Mouse (Mus musculus) left cerebral cortex, postnatal 14 days (tissue): ENCODE data around the gene Abcd3. TPM values are rescaled to one million over a fixed set of nuclear protein-coding genes. Genes with fewer than 3 reads are reported as not detected.

ENCODE experiments used
- DNase-seq, 2 experiments: peaks; one replicate each; pipeline ENCODE4 v3.0.0; 2021 to 2022; ENCODE audit warnings: low spot score in 2 of 2, mixed read lengths in 1 of 2
- intact Hi-C: fragments of 180-260 bp; cut with DNase I; formaldehyde crosslinking; loops from one replicate; pipeline ENCODE4 v1.15.1; 2025
- long read RNA-seq, 2 experiments: library from polyadenylated mRNA; stranded (forward); transcript quantifications; one replicate each; pipeline ENCODE4 v2.0.0; 2021
- total RNA-seq, 2 experiments: library from RNA; stranded (reverse); gene quantifications; 2 replicates each; pipeline ENCODE4 v1.2.3; 2021

The Abcd3 gene
- 10 to 100 TPM; 61.5 to 62.8 TPM for total RNA-seq
- long read RNA-seq, experiment 1, transcript Abcd3-201 (23 exons, 3,489 nt): major isoform, 72 of 91 reads
- long read RNA-seq, experiment 1, partial matches to known transcripts: 6 of 91 reads
- long read RNA-seq, experiment 1, other reads (novel, unspliced or antisense): 13 of 91 reads
- long read RNA-seq, experiment 2, transcript Abcd3-201 (23 exons, 3,489 nt): major isoform, 74 of 85 reads
- long read RNA-seq, experiment 2, partial matches to known transcripts: 3 of 85 reads
- long read RNA-seq, experiment 2, other reads (novel, unspliced or antisense): 8 of 85 reads

DNA sequence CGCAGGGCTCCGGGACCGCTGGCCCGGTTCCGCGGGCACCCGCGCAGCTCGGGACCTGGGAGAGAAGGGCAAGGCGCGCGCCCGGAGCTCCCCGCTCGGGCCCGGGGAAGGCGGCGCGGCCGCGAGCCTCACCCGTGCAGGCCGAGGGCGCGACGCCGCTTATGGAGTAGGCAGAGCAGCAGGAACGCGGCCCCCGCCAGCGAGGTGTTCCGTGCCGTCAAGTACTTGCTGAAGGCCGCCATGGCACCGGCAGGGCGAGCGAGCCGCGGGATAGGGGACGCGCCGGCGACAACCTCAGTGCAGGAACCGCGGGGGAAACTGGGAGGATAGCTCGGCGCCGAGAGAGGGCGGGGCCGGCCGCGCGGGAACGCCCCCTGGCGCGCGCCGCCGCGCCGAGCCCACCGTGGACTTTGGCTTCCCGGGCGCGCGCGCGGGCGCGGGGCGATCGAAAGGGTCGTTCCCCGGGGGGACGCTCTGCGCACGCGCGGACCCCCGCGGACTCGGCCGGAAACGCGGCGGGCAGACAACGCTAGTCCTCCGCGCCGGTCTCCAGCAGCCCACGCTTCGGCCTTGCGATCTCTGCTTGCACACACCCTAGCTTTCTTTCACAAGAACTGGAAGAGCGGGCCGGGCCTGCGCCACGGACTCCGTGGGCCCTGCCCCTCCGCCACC is at the start of gene Abcd3:
Gene Abcd3 (minus strand): TSS at position 426 of the 672 bp plus-strand sequence.
- peak; percentile 79 to 84 for DNase-seq
- intact Hi-C loops: loop anchor here (5.0 kb wide), 1 partner anchor 38 kb away; no protein-coding TSS in a partner anchor

DNA sequence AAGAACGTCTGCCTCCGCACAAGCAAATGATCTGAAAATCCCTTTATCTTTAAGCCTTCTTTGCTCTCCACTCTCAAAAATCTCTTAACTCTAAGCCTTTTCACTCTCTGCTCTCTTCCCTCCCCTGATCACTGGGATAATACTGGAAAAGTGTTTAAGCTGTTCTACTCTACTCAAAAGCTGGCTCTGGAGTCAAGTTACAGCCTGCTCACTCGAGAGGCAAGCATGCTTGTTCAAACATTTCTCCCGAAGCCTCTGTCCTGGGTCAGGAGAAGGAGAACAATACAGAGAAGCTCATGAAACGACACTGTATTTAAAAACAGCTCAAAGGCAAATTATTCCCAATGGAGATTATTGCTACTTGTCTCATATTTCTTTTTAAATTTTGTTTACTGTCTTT is 44.0 kb upstream of the Abcd3 start:
- intact Hi-C loops: no loop called here
- no peak for DNase-seq

DNA sequence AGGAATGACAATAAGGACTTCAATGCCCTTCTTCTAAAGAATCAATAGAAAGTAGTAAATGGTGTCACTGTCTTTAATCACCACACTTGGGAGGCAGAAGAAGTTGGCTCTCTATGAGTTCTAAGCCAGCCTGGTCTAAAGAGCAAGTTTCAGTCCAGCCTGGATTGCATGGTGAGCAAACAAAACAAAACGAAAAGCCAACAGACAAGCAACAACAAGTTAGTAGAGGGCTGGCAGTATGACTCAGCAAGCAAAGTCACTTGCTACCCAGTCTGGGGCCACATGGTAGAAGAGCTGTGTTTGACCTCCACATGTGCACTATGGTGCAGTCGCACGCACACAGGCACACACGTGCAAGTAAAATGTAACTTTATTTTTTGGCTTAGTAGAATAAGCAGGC is 41.0 kb upstream of the Abcd3 start:
- intact Hi-C loops: no loop called here
- no peak for DNase-seq

DNA sequence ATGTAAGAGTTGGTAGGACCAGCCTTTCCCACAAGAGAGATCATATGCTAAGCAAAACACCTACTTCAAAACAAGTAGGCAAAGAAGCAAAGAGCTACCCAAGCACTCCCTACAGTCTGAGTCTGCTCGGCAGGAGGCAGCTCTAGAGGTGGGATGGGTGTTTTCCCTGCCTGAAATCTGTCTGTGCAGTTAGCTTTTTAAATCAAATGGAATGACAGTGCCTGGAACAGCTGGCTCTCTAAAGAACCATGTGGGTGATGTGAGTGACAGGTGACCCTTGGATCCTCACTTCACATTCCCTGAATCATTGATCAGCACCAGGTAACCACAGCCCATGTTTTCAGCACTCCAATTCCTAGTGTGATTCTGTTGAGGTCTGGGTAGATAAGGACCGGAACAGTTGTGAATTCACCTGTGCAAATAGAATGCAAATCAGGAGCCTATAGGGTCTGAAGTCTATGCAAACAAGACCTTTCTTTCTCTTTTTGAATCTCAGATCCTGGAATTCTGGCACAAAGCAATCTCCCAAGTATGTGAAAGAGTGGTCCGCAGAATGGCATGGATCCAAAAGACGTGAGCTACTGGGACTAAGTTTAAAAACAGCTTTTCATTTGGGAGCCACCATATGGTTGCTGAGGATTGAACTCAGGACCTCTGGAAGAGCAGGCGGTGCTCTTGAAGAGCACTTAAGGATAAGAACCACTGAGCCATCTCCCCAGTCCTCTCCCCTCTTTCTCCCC is 38.8 kb upstream of the Abcd3 start:
- no peak for DNase-seq
- intact Hi-C loops: no loop called here

DNA sequence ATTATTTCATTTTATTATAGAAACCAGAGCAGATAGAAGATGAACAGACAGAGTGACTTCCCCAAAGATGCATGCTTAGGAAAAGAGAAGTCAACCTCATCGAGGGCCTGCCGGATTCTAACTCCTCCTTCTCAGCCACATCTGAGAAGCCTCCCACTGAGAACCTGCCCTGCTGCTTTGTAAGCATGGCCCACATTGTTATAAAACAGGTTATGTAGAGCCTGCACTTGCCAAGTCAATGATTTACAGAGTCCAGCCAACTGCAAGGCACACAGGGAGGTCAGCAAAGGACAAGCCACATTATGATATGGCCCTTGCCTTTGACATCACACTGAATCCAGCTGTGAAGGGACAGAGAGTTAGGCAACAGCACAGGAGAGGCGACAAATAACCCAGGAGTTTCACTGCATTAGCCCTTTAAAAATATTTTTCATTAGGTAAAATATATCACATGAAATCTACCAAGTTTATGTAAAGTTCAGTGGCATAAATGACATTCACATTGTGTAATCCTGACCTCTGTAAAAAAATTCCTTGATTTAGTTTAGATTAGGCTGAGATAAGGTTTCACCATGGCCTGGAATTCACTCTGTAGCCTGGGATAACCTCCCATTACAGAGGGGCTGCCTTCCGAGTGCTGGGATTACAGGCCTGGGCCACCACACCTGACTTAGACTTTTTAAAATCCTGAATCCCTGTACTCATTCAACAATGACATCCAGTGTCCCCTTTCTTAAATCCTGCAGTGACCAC is 37.1 kb upstream of the Abcd3 start:
- intact Hi-C loops: no loop called here

DNA sequence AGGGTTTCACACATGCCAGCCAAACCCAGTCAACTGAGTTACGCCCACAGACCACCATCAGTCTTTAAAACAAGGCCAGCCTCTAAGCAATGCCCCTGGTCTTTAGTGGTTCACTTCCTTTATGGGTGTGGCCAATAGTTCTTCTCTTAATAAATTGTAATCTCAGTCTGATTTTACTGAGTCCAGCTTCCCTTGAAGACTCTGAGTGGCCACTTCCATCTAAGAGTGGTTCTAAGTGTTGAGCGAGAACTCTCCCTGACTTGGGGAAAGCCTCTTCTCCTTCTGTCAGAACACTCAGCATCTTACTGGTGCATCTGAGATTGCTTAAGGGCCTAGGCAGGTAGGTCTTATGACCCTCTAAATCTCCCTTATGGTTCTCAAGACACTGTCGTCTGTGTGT is 35.9 kb upstream of the Abcd3 start:
- intact Hi-C loops: no loop called here
- no peak for DNase-seq

More for the DNA sequence above, 37.1 kb upstream of the Abcd3 start:
- DNase-seq: no peak

DNA sequence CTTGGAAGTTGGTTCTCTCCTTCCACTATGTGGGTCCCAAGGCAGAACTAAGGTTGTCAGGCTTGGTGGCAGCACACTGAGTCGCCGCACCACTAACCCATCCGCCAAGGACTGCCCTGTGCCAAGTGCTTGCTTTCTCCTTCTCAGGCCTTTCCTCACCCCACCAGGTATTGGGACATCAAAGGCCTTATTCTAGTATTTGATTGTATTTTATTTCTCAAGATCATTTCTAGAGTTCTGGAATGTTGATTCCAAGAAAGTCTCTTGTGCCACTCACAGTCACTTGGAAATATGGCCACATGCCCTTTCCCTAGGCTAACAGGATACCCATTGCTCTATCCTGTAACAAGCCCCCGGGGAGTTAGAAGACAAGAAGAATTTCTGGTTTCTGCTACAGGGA is 35.3 kb upstream of the Abcd3 start:
- intact Hi-C loops: no loop called here
- no peak for DNase-seq

DNA sequence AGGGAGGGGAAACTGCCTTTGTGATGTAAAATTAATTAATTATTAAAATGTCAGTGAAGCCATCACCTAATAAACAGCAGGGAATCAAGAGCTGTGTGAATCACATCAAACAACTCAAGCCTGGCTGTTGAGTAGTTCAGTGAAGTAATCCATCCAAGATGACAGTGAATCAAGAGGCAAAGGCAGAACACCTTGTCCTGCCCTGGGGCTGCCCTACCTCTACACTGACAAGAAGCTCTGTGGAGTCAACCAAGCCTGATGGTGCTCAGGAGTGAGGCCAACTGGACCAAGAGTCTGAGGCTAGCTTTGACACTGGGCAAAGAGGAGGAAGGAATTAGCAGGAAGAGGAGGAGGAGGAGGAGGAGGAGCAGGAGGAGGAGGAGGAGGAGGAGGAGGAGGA is 32.2 kb upstream of the Abcd3 start:
- intact Hi-C loops: no loop called here
- DNase-seq: no peak

DNA sequence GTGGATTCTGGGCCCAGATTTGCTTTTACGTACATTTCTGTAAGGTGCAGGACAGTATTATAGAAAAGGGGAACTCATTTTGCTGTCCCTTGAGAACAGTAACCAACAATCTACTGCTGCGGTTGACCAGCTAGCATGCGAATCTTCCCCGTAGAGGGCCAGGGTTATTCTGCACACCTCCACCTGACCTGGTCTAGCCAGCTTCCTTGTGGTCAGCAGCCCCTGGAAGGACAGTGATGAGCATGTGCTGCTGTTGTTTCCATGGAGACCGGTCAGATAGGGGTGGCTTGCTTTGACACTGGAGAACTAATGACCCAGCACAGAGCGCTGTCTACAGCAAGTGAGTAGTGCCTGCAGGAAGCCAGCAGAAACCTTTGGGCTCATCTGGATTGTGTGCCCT is 29.6 kb upstream of the Abcd3 start:
- intact Hi-C loops: no loop called here
- DNase-seq: no peak

DNA sequence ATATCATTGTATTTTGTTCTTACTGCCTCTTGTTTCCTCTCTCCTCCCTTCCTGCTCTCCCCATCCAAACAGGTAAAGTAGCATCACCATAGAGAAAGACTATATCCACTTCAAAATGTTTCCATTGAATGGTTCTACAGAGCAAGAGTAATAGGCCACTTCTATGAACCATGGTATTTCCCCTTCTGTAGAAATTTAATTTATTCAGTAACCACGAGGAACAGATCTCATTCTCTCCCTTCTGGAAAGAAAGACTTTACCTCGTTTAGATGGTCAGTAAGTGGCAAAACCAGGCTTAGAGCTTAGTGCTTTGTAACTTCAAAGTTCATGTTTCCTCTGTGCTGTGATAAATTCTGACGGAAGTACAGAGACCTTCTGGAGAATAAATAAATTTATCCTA is 28.9 kb upstream of the Abcd3 start:
- DNase-seq: no peak
- intact Hi-C loops: no loop called here

DNA sequence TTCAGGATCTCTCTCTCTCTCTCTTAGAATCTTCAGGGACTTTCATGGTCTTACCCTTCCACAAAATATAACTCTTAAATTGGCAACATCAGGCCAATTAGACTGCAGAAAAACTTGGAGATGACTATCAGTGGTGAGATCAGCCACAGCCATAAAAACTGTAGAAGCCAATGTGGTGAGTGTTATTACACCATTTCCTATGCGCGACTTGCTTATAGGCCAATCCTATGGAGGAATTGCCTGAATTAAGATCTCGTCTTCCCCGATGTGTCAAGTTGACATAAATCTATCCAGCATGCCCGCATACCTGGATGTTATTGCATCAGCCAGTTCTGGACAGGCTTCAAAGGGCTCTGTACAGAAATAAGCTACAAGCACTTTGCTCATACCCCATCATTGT is 28.2 kb upstream of the Abcd3 start:
- DNase-seq: no peak
- intact Hi-C loops: no loop called here

DNA sequence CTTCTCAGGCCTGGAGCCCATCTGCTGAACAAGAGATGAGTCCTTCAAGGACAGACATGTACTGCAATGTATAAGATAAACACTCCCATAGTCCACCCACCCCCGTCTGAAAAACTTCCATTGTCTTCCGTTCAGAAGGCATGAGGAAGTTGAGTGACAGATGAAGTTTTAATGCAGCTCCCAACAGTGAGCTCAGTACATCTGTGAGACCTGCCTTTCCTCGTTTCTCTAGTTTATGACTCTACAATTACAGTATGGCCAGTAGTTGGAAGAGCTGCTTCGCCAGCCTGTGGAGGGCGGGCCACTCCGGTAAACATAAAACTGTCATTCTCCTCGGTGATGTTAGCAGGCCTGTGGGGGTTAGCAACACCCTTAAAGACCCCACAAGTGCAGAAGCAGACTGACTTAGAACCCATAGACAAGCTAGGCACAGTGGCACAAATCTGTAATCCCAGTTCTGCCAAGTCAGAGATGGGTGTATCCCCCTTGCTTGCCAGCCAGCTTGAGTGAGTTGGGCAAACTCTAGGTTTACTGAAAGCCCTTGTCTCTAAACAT is 27.3 kb upstream of the Abcd3 start:
- intact Hi-C loops: no loop called here

DNA sequence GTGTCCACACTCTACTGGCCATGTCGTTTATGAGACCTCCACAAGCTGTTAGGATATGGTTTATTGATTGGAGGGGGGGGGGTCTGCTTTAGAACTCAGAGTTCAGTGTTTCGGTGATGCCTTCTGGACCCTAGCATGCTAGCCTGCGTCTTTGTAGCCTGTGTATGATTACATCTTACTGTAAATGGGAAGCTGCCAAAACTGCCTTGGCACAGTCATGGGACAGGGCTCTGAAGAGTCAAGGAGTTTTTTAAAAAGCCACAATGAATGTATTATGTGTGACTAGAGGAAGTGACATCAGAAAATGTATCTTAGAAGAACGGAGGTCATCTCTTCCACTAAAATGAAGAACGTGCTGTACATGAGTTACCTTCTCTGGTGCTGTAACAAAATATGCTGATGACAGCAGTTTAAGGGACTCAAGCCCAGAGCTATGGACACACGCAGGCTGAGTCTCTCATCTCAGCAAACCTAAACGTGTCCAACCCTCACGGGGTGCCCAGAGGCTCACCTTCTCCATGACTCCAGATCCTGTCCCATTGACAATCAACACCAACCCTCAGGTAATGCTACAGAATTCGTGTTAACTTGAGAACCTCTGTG is 26.4 kb upstream of the Abcd3 start:
- intact Hi-C loops: no loop called here
- DNase-seq: no peak

More for the DNA sequence above, 27.3 kb upstream of the Abcd3 start:
- no peak for DNase-seq

DNA sequence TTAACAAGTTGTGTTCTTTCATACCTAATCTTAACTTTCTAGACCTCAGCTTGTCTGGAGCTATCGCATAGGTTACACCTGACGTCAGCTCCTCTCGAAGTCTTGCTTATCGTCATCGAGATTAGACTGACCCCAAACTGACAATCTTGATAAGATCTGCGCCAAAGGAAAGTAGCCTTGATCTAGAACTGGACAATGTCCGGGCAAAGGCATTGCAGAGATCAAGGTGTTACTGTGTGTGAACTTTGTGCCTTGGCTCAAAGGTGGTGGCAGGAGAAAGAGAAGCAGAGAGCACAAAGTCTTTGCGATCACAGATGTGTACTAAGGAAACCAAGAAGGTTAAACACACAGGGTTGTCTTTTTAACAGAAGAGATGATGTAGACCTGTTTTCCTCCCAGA is 25.2 kb upstream of the Abcd3 start:
- no peak for DNase-seq
- intact Hi-C loops: no loop called here

DNA sequence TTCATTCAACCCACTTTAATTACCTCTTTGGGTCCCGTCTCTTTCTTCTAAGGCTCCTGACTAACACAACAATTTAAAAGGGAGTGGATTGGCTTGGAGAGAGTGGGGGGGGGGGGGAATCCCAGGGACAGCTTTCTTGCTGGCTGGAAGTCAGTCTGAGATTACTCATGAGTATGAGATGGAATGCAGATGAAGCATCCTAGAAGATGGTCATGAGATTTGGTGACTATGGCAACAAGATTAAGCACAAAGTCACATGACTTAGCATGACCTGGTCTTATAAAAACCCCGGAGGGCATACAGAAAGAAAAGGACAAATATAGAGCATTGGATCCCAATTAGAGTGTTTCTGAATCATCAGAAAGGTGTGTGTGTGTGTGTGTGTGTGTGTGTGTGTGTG is 19.6 kb upstream of the Abcd3 start:
- DNase-seq: no peak
- intact Hi-C loops: no loop called here

DNA sequence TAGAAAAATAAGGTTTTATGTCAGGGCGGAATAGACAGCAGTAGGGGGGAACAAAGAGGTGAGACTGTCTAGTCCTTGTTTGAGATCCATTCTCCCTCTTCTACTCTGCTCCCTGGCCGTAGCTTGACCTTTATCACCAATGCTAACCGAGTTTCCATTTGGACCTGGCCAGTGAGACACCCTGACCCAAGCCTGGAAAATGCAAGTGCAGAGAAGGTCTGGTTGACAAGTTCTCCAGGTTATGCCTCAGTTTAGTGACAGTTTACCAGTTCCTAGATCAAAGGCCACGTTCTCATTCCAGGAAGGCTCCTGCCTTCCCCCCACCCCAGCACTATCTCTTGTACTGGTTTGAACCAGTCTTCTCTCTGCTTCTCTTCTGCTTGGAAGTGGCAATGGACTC is 19.1 kb upstream of the Abcd3 start:
- intact Hi-C loops: no loop called here
- DNase-seq: no peak

DNA sequence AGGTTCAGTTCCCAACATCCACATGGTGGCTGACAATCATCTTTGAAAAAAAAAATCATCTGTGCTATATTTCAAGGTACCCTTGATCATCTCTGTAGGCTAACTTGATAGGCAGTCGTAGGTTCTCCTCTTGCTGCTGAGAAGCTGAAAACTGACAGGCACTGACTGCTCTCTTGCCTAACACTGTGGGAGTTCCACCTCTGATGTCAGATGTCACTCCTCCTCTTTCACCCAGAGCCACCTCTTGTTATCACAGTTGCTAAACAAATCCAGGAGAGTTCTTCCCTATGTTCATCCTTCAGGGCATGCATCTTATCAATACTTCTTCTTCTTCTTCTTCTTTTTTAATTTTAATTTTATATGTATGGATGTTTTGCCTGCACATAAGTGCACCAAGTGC is 10.0 kb upstream of the Abcd3 start:
- intact Hi-C loops: no loop called here
- DNase-seq: no peak

DNA sequence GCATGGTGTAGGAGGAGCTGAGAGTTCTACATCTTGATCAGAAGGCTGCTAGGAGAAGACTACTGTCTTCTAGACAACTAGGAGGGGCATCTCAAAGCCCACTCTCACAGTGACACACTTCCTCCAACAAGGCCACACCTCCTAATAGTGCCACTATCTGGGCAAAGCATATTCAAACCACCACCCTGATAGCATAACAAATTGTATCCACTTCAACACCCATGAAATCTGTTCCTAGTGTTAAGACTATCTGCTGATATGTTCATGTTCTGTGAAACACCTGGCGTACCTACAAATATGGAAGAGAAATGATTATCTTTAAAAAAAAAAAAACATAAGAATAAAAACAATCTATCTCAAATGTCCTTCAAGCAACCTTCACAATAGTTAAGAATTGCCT is 9.2 kb upstream of the Abcd3 start:
- no peak for DNase-seq
- intact Hi-C loops: no loop called here

DNA sequence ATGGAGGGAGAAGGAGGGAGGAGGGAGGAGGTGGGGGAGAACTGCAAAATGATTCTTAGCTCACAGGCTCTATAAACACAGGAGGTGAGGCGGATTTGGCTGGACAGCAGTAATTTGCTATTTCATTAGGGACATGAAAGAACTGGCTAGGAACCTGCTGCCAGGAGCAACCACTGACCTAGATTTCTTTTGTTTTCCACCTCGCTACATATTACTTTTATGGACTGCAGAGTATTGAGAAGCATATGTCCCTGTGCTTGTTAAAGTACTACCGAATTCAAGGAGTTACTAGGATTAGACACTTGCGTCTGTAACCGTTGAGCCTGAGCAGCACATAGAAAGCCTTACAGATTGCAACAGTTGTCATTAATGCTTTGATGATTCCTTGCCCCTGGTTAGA is 7.5 kb upstream of the Abcd3 start:
- intact Hi-C loops: no loop called here

More for the DNA sequence above, 7.5 kb upstream of the Abcd3 start:
- no peak for DNase-seq
